Mouse (Mus musculus): ENCODE measurements around the gene Dclre1c.

Dclre1c gene

DNA sequence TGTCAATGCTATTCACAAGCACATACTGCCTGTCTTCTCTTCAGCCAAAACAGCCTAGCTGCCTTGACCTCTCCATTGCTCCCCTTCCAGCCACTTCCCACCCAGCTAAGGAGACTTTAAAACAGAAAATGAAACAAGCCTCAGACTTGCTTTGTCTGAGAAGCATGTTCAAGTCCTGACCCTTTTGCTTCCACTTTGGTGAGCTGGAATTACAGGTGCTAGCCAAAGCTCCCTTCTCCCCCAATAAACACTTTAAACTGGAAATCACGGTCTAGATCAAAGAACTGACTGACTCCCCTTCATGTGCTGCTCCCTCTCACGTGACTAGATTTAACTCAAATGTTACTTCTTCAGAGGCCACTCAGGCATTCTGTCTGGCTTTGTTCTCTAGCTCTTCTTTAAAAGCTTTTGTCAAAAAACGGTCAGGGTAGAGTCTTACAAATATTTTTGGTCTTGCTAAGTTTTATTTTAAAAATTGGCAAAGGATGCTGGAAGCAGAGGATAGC lies 51.9 kb downstream of the Dclre1c start:
- DNase-seq: no peak

DNA sequence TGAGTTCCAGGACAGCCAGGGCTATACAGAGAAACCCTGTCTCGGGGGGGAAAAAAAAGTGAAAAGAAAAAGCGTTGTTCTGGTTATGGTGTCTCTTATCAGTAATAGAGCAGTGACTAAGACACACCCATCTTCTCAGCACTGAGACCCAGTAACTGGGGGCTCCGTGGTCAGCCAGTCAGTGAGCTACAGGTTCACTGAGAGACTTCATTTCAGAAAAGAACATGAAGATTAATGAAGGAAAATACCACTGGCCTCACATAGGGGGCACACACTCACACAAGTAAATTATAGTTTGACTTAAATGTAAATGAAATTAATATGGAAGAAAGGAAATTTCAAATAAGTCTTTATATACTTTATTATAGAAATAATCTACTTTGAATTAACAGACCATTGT lies 56.3 kb downstream of the Dclre1c start:
- no peak for DNase-seq

DNA sequence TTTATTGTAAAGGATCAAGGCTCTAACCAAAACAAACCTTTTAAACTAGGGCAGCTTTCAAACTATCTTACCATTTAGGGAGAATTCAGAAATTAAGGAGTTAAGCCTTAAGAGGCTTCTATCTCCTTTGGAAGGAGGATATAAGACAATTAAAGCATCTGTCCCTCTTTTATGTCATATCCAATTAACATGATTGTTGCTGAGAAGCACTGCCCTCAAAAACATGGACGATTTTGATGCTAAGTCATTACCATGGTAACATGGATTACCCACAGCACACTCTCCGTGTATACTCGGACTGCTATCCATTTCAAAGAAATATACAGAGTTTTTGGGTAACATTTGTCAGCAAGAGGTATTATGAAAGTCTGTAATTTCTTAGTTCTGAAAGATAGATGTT lies 65.9 kb downstream of the Dclre1c start:
- no peak for DNase-seq

DNA sequence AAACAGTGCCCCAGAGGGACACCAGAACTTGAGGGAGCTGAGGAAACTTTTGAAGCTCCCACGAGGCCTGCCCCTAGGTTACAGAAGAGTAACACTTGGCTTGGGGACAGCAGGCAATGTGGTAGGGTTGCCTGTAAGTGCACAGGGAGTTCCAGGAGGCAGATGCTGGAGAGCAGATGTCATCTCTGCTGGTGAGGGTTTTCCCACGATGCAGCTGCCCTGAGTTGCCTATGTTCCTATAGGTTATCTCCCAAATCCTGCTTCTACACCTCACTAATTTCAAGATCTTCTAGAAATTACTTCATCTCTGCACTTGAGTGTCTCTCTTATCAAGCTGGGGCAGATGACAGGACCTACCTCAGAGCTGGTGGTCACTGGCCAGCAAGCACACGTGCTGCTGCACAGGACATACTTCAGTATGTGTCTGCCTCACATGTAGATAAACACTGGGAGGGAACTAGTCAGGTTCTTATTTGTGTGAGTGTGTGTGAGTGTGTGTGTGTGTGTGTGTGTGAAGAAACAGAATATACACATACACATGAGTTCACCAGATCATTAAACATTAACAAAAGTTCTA lies 70.0 kb downstream of the Dclre1c start:
- DNase-seq: no peak

DNA sequence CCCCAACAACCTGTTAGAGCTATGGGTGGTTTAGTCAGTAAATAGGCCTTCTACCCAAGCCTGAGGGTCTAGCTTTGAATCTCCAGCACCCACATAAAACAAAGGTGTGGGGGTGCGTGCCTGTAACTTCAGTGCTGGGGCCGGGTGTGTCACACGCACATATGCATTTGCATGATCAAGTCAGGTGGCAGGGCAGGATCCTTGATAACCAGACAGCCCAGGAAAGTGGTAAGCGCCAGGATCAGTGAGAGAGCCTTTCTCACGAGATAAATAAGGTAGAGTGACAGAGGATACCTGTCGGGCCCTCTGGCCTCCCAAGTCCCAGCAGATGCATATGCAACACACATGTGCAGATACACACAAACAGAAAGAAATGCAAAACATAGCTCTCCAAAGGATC lies 75.6 kb downstream of the Dclre1c start:
- DNase-seq: no peak

DNA sequence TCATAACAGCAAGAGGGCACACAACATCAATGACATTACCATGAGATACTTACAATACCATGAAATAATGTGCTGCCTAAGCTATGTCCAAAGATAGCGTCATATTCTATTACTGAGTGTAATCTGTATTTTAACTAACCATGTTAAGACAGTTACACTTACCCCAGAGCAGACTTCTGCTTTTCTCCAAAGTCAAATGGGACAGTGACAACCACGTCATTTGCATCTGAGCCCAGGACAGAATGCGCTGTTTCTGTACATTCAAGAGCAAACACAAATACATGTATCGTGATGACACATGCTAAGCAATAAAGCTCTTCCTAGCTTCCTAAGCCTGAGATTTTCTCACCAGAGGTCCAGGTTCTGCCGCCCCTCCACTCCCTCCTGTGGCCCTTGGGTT lies 77.0 kb downstream of the Dclre1c start:
- DNase-seq: no peak

DNA sequence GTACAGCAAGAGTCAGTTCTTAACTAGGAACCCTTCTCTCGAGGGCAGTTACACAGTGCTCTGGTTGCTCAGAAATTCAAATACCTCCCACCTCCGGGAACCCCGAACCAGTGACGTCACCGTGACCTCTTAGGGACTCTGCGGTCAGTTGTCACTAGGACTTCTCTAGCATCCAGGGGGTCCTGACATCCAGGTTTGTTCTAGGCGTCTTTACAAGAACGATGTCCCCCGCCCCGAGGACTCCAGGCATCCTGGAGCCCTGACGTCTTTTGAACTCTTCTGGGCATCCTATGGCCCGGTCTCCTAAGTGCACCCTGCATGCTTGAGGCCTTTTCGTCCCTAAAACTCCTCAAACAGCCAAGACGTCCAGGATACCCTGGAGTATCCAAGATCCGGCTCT lies 88.1 kb downstream of the Dclre1c start:
- DNase-seq: no peak

DNA sequence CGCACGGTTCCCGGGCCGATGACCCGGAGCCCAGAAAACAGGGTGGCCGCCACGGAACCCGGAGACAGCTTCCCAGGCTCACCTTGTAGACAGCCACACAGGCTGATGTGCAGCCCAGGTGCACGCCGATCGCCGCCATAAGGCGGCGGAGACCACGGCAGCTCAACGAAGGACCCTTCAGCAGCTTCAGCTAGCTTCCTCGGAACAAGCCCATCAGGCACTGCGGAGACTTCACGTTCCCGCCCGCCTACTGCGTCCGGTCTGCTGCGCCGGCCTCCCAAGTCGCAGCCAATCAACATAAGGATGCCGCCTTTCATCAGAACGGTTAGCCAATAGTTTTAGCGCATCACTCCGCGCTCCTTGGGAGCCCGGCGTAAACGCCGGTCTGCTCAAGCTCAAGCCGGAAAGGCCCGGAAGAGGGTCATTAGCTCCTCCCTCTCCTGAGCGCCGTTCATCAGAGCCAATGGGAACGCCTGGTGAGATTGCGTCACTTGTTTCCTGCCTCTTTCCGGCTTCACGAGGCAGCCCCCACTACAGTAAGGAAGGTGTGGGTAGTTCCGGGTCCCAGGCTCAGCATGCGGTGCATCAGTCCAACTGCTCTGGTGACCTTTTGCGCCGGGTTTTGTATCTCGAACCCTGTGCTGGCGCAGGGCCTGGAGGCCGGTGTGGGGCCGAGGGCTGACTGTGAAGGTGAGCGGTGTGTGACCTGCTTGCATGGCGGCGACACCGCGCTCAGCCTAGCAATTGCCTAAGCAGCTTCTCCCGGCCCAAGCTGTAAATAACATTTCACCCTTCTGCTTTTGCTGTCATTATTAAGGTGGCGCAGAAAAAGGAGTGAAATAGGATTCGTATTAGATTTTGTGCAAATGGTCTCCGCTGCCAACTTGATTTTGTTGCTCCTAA lies 88.9 kb downstream of the Dclre1c start, which contains the start of the genes Gm45902, Hspa14 and Cdnf:
Gene Gm45902, minus strand, starts transcription at position 239 of the 903 bp plus-strand sequence.
Gene Hspa14, minus strand, starts transcription at position 263 of the 903 bp plus-strand sequence.
Gene Cdnf, plus strand, starts transcription at position 479 of the 903 bp plus-strand sequence.
- DNase-seq: peak; percentile 90

Data from right cerebral cortex, postnatal 14 days (tissue).